Mouse (Mus musculus) brain, embryonic 14.5 days (tissue): ENCODE measurements around the gene B3gnt2.

Experiments
- CTCF ChIP-seq: fragments of 200-500 bp; IDR thresholded peaks from 2 replicates; pipeline ENCODE4 v1.5.1; 2012; ENCODE audit warnings: inconsistent platforms, mild to moderate bottlenecking, moderate library complexity, borderline replicate concordance; ENCODE audit not compliant: insufficient read depth, insufficient read length; ENCODE audit errors: extremely low read depth
- POLR2A ChIP-seq: fragments of 200-500 bp; IDR thresholded peaks from 2 replicates; pipeline ENCODE4 v1.6.1; 2012; ENCODE audit warnings: mild to moderate bottlenecking, inconsistent platforms, borderline replicate concordance; ENCODE audit not compliant: poor library complexity, insufficient read depth, insufficient read length, severe bottlenecking; ENCODE audit errors: extremely low read depth

DNA sequence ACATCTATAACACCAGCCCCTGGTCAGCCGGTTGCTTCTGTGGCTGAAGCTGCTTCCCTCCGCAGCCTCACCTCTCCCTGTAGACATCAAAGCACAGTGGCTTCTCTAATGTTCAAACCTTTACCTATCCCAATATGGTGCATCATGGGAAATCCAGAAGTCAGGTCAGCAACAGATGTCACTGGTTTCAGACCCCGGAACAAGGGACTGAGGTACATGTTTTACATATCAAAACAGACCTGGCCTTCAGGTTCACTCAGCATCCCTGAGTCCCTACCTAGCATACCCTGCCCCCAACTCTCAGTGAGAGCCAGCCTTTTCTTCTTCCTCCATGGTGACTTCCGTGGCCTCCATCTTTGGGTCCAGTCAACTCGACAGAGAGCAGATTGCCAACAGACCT is 61.8 kb downstream of the B3gnt2 start:
- TF ChIP-seq POLR2A, result no peak
- no peak for TF ChIP-seq CTCF
